Mouse (Mus musculus): ENCODE data around the gene Cd69.

GRCm38 (mm10) chr6:129254314-129254713 lies 20.9 kb downstream of the Cd69 start:
- TF ChIP-seq CTCF (IDR thresholded peaks at IDR 0.05; ENCODE audit: borderline replicate concordance, insufficient read depth, low read depth, low read length) (no peak), POLR2A (IDR thresholded peaks at IDR 0.05; ENCODE audit: borderline replicate concordance, insufficient read depth, low read length) (no peak)

Data from cerebellum, adult 2 months (tissue).